Mouse (Mus musculus): ENCODE data around the gene Fam120b.

DNA sequence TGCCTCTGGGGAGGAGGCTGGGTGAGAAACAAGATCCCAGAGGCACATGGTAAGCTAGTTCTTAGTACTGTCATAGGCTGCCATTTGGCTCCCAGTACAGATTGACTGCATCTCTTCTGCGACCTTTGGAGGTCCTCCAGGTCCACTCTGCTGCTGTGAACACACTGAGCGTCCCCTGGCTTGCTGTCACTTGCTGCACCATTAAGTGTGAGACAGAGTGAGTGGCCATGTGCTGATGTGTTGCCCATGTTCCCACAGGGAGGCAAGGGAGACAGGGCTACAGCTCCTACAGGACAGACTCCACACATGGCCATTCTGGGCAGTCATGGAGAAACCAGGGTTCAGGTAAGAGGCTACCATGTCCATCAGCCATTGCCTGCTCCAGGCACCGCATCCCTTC, 29.9 kb downstream of the Fam120b start:
- no peak for TF ChIP-seq CTCF (IDR thresholded peaks at IDR 0.05; ENCODE audit: borderline replicate concordance, insufficient read depth, low read depth, low read length)
- TF ChIP-seq POLR2A (IDR thresholded peaks at IDR 0.05; ENCODE audit: borderline replicate concordance, insufficient read depth, low read length): no peak

Data from cerebellum, adult 2 months (tissue).